In genomic region chr14:121108439-121109115, GRCm38 (mm10) we compare ENCODE assay signal across 8 mouse cellular contexts.
A peak's percentile ranks its signal among the peaks of the same experiment; 100 is the strongest.
DNase-seq lines count a peak whose midpoint lies in the region; ATAC-seq and TF ChIP-seq lines count a peak whose summit lies in the region.

No protein-coding gene starts in this region.

- H3K4me2 ChIP-seq in hindbrain, embryonic 12.5 days (replicated peaks), result peak overlapping the region; percentile 17; the same call in 1 of the 2 replicates
- H3K4me2 ChIP-seq in limb, embryonic 14.5 days (replicated peaks; ENCODE audit: low read depth, low read length, severe bottlenecking), result peak overlapping the region; percentile 20; the same call in 1 of the 2 replicates

- H3K4me3 ChIP-seq in hindbrain, embryonic 12.5 days, result no peak overlapping the region
- no peak overlapping the region for H3K4me3 ChIP-seq in limb, embryonic 14.5 days (replicated peaks; ENCODE audit: low read length)
- H3K4me3 ChIP-seq in olfactory bulb, adult 2 months (ENCODE audit: insufficient read depth, low read depth, low read length), result no peak overlapping the region

- peak; percentile 79 for DNase-seq in 3T3-L1 (ENCODE audit: low read depth, low spot score)
- peak; percentile 79 for DNase-seq in embryo, embryonic 10.5 days (ENCODE audit: low spot score)
- peak; percentile 85 for DNase-seq in limb, embryonic 14.5 days (ENCODE audit: low spot score)
- no peak for DNase-seq in cerebellum, adult 18-20 months
- DNase-seq in urinary bladder, postnatal 10 days (ENCODE audit: low spot score), result no peak
- DNase-seq in layer of hippocampus, adult 9-10 months (ENCODE audit: low spot score), result no peak

- H3K9me3 ChIP-seq in hindbrain, embryonic 12.5 days (replicated peaks), result no peaks in the 10 kb centered on the region
- no peaks in the 10 kb centered on the region for H3K9me3 ChIP-seq in limb, embryonic 14.5 days (ENCODE audit: control insufficient read depth, low read length)

- H3K4me1 ChIP-seq in hindbrain, embryonic 12.5 days, result peaks cover 49% of the 10 kb centered on the region
- peaks cover 76% of the 10 kb centered on the region for H3K4me1 ChIP-seq in limb, embryonic 14.5 days (ENCODE audit: control insufficient read depth, insufficient read depth, low read length)
- H3K4me1 ChIP-seq in olfactory bulb, adult 2 months (ENCODE audit: control insufficient read depth, insufficient read depth, low read length), result peaks cover 45% of the 10 kb centered on the region

- no peak for TF ChIP-seq CTCF in olfactory bulb, adult 2 months (IDR thresholded peaks at IDR 0.05; ENCODE audit: insufficient read depth, low read depth, low read length)

- peak overlapping the region; percentile 70 for H3K27ac ChIP-seq in hindbrain, embryonic 12.5 days
- peak overlapping the region; percentile 77 for H3K27ac ChIP-seq in limb, embryonic 14.5 days (replicated peaks; ENCODE audit: low read depth, low read length)
- peak overlapping the region; percentile 92 for H3K27ac ChIP-seq in olfactory bulb, adult 2 months (ENCODE audit: insufficient read depth, low read depth, low read length)

- no peak for TF ChIP-seq POLR2A in limb, embryonic 14.5 days (IDR thresholded peaks at IDR 0.05; ENCODE audit: borderline replicate concordance, extremely low read depth, insufficient read depth, insufficient read length)
- TF ChIP-seq POLR2A in olfactory bulb, adult 2 months (IDR thresholded peaks at IDR 0.05; ENCODE audit: insufficient read depth, low read depth, low read length), result no peak

- H3K27me3 ChIP-seq in hindbrain, embryonic 12.5 days, result no peaks in the 10 kb centered on the region
- H3K27me3 ChIP-seq in limb, embryonic 14.5 days (ENCODE audit: control insufficient read depth, insufficient read depth, low read length), result no peaks in the 10 kb centered on the region

- no peak for ATAC-seq in hindbrain, embryonic 12.5 days (ENCODE audit: low FRiP score)
- peak; percentile 81 for ATAC-seq in limb, embryonic 14.5 days (ENCODE audit: low FRiP score, low read depth)

- H3K9ac ChIP-seq in hindbrain, embryonic 12.5 days, result no peak overlapping the region
- H3K9ac ChIP-seq in limb, embryonic 14.5 days (ENCODE audit: low read depth, low read length, severe bottlenecking), result no peak overlapping the region

- WGBS in hindbrain, embryonic 12.5 days, result 16% methylated on average over 8 of the region's 8 CpGs
- 4% methylated on average over 8 of the region's 8 CpGs for WGBS in limb, embryonic 14.5 days
- 31% methylated on average over 8 of the region's 8 CpGs for WGBS in olfactory bulb, adult 2 months

- H3K36me3 ChIP-seq in hindbrain, embryonic 12.5 days, result no peaks in the 10 kb centered on the region
- peaks cover 2% of the 10 kb centered on the region; the same call in 1 of the 2 replicates for H3K36me3 ChIP-seq in limb, embryonic 14.5 days (ENCODE audit: control insufficient read depth, insufficient read depth, low read length)

Comparison
In these comparisons a context has a peak if more than half of its experiments do, and no peak if none do; other contexts are left out.
1. DNase-seq: peak in 3T3-L1 (single experiment), embryo, embryonic 10.5 days (single experiment) and limb, embryonic 14.5 days (single experiment); none in cerebellum, adult 18-20 months (0 of 2), urinary bladder, postnatal 10 days (single experiment) and layer of hippocampus, adult 9-10 months (single experiment).
2. Peak in every context shown above with its lines, with median percentiles within 50 percentile points of each other: H3K27ac ChIP-seq.